Mouse (Mus musculus): ENCODE measurements around the gene Cxcr5. TPM values are rescaled to one million over a fixed set of nuclear protein-coding genes. Genes with fewer than 3 reads are reported as not detected.

The Cxcr5 gene
- polyA plus RNA-seq, 1 experiment from 2014 or later = not detected

- Histone ChIP-seq H3K4me1 (peaks cover 36% of the 10 kb centered on the region), H3K4me2 (peak overlapping the region; percentile 93), H3K9ac (peak overlapping the region; percentile 82), H3K9me3 (replicated peaks) (no peaks in the 10 kb centered on the region), H3K27me3 (no peaks in the 10 kb centered on the region), H3K4me3 (peak overlapping the region; percentile 72), H3K27ac (peak overlapping the region; percentile 98), H3K36me3 (ENCODE audit: poor library complexity, severe bottlenecking) (no peaks in the 10 kb centered on the region)
- ATAC-seq = peak; percentile 44
- under 1% methylated on average over 27 of the region's 29 CpGs for WGBS
These were observed 82.6 kb downstream of the Cxcr5 start for GRCm38 (mm10) chr9:44478959-44479605.

- Histone ChIP-seq H3K27me3 (no peaks in the 10 kb centered on the region), H3K4me2 (peak overlapping the region; percentile 93), H3K9ac (peak overlapping the region; percentile 82), H3K27ac (peak overlapping the region; percentile 98), H3K9me3 (replicated peaks) (no peaks in the 10 kb centered on the region), H3K4me1 (peaks cover 31% of the 10 kb centered on the region), H3K36me3 (ENCODE audit: poor library complexity, severe bottlenecking) (no peaks in the 10 kb centered on the region), H3K4me3 (peak overlapping the region; percentile 72)
- peak; percentile 60 for ATAC-seq
- 0% methylated on average over 23 of the region's 27 CpGs for WGBS
These were observed 83.3 kb downstream of the Cxcr5 start for GRCm38 (mm10) chr9:44478229-44478921.

GRCm38 (mm10) chr9:44477339-44478228 lies 84.1 kb downstream of the Cxcr5 start:
- 5% methylated on average over 24 of the region's 24 CpGs for WGBS
- no peaks in the 10 kb centered on the region for H3K27me3 ChIP-seq
- peak overlapping the region; percentile 98 for H3K27ac ChIP-seq
- peak overlapping the region; percentile 72 for H3K4me3 ChIP-seq
- peak overlapping the region; percentile 93 for H3K4me2 ChIP-seq
- no peak for ATAC-seq
- H3K36me3 ChIP-seq (ENCODE audit: poor library complexity, severe bottlenecking) = no peaks in the 10 kb centered on the region
- peaks cover 31% of the 10 kb centered on the region for H3K4me1 ChIP-seq
- H3K9ac ChIP-seq = peak overlapping the region; percentile 82
- no peaks in the 10 kb centered on the region for H3K9me3 ChIP-seq (replicated peaks)

GRCm38 (mm10) chr9:44475936-44476335 lies 85.7 kb downstream of the Cxcr5 start:
- 91% methylated on average over 3 of the region's 3 CpGs for WGBS
- no peaks in the 10 kb centered on the region for H3K36me3 ChIP-seq (ENCODE audit: poor library complexity, severe bottlenecking)
- peaks cover 21% of the 10 kb centered on the region for H3K4me1 ChIP-seq
- no peak overlapping the region for H3K9ac ChIP-seq
- H3K27ac ChIP-seq = no peak overlapping the region
- H3K27me3 ChIP-seq = no peaks in the 10 kb centered on the region
- ATAC-seq = no peak
- no peak overlapping the region for H3K4me2 ChIP-seq
- H3K9me3 ChIP-seq (replicated peaks) = no peaks in the 10 kb centered on the region
- no peak overlapping the region for H3K4me3 ChIP-seq

GRCm38 (mm10) chr9:44474327-44474726 lies 87.3 kb downstream of the Cxcr5 start:
- H3K36me3 ChIP-seq (ENCODE audit: poor library complexity, severe bottlenecking) = no peaks in the 10 kb centered on the region
- H3K27me3 ChIP-seq = no peaks in the 10 kb centered on the region
- peaks cover 11% of the 10 kb centered on the region for H3K4me1 ChIP-seq
- no peak for ATAC-seq
- H3K4me2 ChIP-seq = no peak overlapping the region
- no peak overlapping the region for H3K4me3 ChIP-seq
- no peak overlapping the region for H3K9ac ChIP-seq
- 53% methylated on average over 1 of the region's 1 CpGs for WGBS
- H3K27ac ChIP-seq = no peak overlapping the region
- H3K9me3 ChIP-seq (replicated peaks) = no peaks in the 10 kb centered on the region

- no peaks in the 10 kb centered on the region for H3K27me3 ChIP-seq
- H3K9ac ChIP-seq = no peak overlapping the region
- peaks cover 11% of the 10 kb centered on the region for H3K4me1 ChIP-seq
- H3K36me3 ChIP-seq (ENCODE audit: poor library complexity, severe bottlenecking) = no peaks in the 10 kb centered on the region
- no peak overlapping the region for H3K4me3 ChIP-seq
- no peak for ATAC-seq
- no peak overlapping the region for H3K27ac ChIP-seq
- WGBS = 70% methylated on average over 3 of the region's 3 CpGs
- H3K9me3 ChIP-seq (replicated peaks) = no peaks in the 10 kb centered on the region
- no peak overlapping the region for H3K4me2 ChIP-seq
These were observed 88.5 kb downstream of the Cxcr5 start for GRCm38 (mm10) chr9:44473184-44473583.

GRCm38 (mm10) chr9:44468800-44469199 lies 92.9 kb downstream of the Cxcr5 start:
- no peak for ATAC-seq
- Histone ChIP-seq H3K4me1 (no peaks in the 10 kb centered on the region), H3K9ac (no peak overlapping the region), H3K36me3 (ENCODE audit: poor library complexity, severe bottlenecking) (no peaks in the 10 kb centered on the region), H3K4me2 (no peak overlapping the region), H3K9me3 (replicated peaks) (no peaks in the 10 kb centered on the region), H3K4me3 (no peak overlapping the region), H3K27ac (no peak overlapping the region), H3K27me3 (no peaks in the 10 kb centered on the region)
- WGBS = 53% methylated on average over 2 of the region's 2 CpGs

GRCm38 (mm10) chr9:44468224-44468623 lies 93.5 kb downstream of the Cxcr5 start:
- no peaks in the 10 kb centered on the region for H3K27me3 ChIP-seq
- 68% methylated on average over 7 of the region's 7 CpGs for WGBS
- no peak overlapping the region for H3K27ac ChIP-seq
- no peaks in the 10 kb centered on the region for H3K4me1 ChIP-seq
- H3K4me2 ChIP-seq = no peak overlapping the region
- no peaks in the 10 kb centered on the region for H3K9me3 ChIP-seq (replicated peaks)
- H3K4me3 ChIP-seq = no peak overlapping the region
- H3K36me3 ChIP-seq (ENCODE audit: poor library complexity, severe bottlenecking) = no peaks in the 10 kb centered on the region
- no peak overlapping the region for H3K9ac ChIP-seq
- ATAC-seq = no peak

- Histone ChIP-seq H3K36me3 (ENCODE audit: poor library complexity, severe bottlenecking) (no peaks in the 10 kb centered on the region), H3K4me2 (no peak overlapping the region), H3K4me1 (peaks cover 16% of the 10 kb centered on the region), H3K27me3 (no peaks in the 10 kb centered on the region), H3K9ac (no peak overlapping the region), H3K9me3 (replicated peaks) (no peaks in the 10 kb centered on the region), H3K27ac (no peak overlapping the region), H3K4me3 (no peak overlapping the region)
- no peak for ATAC-seq
- WGBS = 83% methylated on average over 5 of the region's 5 CpGs
These were observed 99.7 kb downstream of the Cxcr5 start for GRCm38 (mm10) chr9:44461950-44462349.

Other genes starting within 250 kb of the Cxcr5 start
- gene C2cd2l, start 241.6 kb downstream of the Cxcr5 start, polyA plus RNA-seq (2015; fragmentation: Nextera tagmentation; extraction: Ambion mirVana) = 14.0 and 19.6 TPM in 2 replicates
- gene Dpagt1, start 235.9 kb downstream of the Cxcr5 start, polyA plus RNA-seq (2015; fragmentation: Nextera tagmentation; extraction: Ambion mirVana) = 36.8 and 40.1 TPM in 2 replicates
- 393 TPM in 2 replicates for gene H2afx, start 227.2 kb downstream of the Cxcr5 start, polyA plus RNA-seq (2015; fragmentation: Nextera tagmentation; extraction: Ambion mirVana)
- 91.6 and 92.2 TPM in 2 replicates for gene Hmbs, start 217.6 kb downstream of the Cxcr5 start, polyA plus RNA-seq (2015; fragmentation: Nextera tagmentation; extraction: Ambion mirVana)
- 34.9 and 37.9 TPM in 2 replicates for gene Vps11, start 200.2 kb downstream of the Cxcr5 start, polyA plus RNA-seq (2015; fragmentation: Nextera tagmentation; extraction: Ambion mirVana)
- 22.4 and 26.5 TPM in 2 replicates for gene Hyou1, start 182.4 kb downstream of the Cxcr5 start, polyA plus RNA-seq (2015; fragmentation: Nextera tagmentation; extraction: Ambion mirVana)
- gene Slc37a4, start 165.0 kb downstream of the Cxcr5 start, polyA plus RNA-seq (2015; fragmentation: Nextera tagmentation; extraction: Ambion mirVana) = 23.3 and 29.6 TPM in 2 replicates
- 1,416 and 1,661 TPM in 2 replicates for gene Rps25, start 154.7 kb downstream of the Cxcr5 start, polyA plus RNA-seq (2015; fragmentation: Nextera tagmentation; extraction: Ambion mirVana)
- 311 and 314 TPM in 2 replicates for gene Trappc4, start 154.3 kb downstream of the Cxcr5 start, polyA plus RNA-seq (2015; fragmentation: Nextera tagmentation; extraction: Ambion mirVana)
- gene Ccdc84, start 143.3 kb downstream of the Cxcr5 start, polyA plus RNA-seq (2015; fragmentation: Nextera tagmentation; extraction: Ambion mirVana) = 29.1 and 30.3 TPM in 2 replicates
- not detected in 2 replicates for gene Foxr1, start 120.7 kb downstream of the Cxcr5 start, polyA plus RNA-seq (2015; fragmentation: Nextera tagmentation; extraction: Ambion mirVana)
- gene Upk2, start 106.9 kb downstream of the Cxcr5 start, polyA plus RNA-seq (2015; fragmentation: Nextera tagmentation; extraction: Ambion mirVana) = not detected in 2 replicates
- gene Bcl9l, start 79.1 kb downstream of the Cxcr5 start, polyA plus RNA-seq (2015; fragmentation: Nextera tagmentation; extraction: Ambion mirVana) = 8.6 and 9.1 TPM in 2 replicates
- gene Ddx6, start 43.0 kb upstream of the Cxcr5 start, polyA plus RNA-seq (2015; fragmentation: Nextera tagmentation; extraction: Ambion mirVana) = 28.1 and 30.0 TPM in 2 replicates
- not detected in 2 replicates for gene Treh, start 111.4 kb upstream of the Cxcr5 start, polyA plus RNA-seq (2015; fragmentation: Nextera tagmentation; extraction: Ambion mirVana)
- 36.4 and 40.9 TPM in 2 replicates for gene Phldb1, start 173.3 kb upstream of the Cxcr5 start, polyA plus RNA-seq (2015; fragmentation: Nextera tagmentation; extraction: Ambion mirVana)
- 132 and 137 TPM in 2 replicates for gene Arcn1, start 206.0 kb upstream of the Cxcr5 start, polyA plus RNA-seq (2015; fragmentation: Nextera tagmentation; extraction: Ambion mirVana)
- 154 and 164 TPM in 2 replicates for gene Ift46, start 206.0 kb upstream of the Cxcr5 start, polyA plus RNA-seq (2015; fragmentation: Nextera tagmentation; extraction: Ambion mirVana)
- gene Tmem25, start 237.4 kb upstream of the Cxcr5 start, polyA plus RNA-seq (2015; fragmentation: Nextera tagmentation; extraction: Ambion mirVana) = 3.9 and 4.8 TPM in 2 replicates
- 0.60 TPM in 1 of 2 replicates, not detected in the other for gene Ttc36, start 241.2 kb upstream of the Cxcr5 start, polyA plus RNA-seq (2015; fragmentation: Nextera tagmentation; extraction: Ambion mirVana)